Mouse (Mus musculus) neural tube, embryonic 14.5 days (tissue): ENCODE results near the gene Gm266. TPM values are rescaled to one million over a fixed set of nuclear protein-coding genes. Genes with fewer than 3 reads are reported as not detected.

ENCODE experiments used
- ATAC-seq: fragments of 200-750 bp; cut with Nextera tagmentation; 2 replicates; pipeline ENCODE4 v1.8.0; 2017; ENCODE audit warnings: low read depth, mild to moderate bottlenecking, moderate TSS enrichment, moderate library complexity
- H3K27ac ChIP-seq: fragments of 300-500 bp; sonication (generic); 2 replicates; pipeline ENCODE4 v1.5.1; 2014; ENCODE audit warnings: low read depth, mild to moderate bottlenecking, control low read depth, low read length, moderate library complexity, mixed read lengths
- H3K27me3 ChIP-seq: fragments of 300-500 bp; sonication (generic); 2 replicates; pipeline ENCODE4 v1.6.1; 2014; ENCODE audit warnings: low read length; ENCODE audit not compliant: control insufficient read depth, insufficient read depth
- H3K36me3 ChIP-seq: fragments of 300-500 bp; sonication (generic); 2 replicates; pipeline ENCODE4 v1.6.1; 2014; ENCODE audit warnings: low read length, mixed read lengths; ENCODE audit not compliant: control insufficient read depth, insufficient read depth
- H3K4me1 ChIP-seq: fragments of 300-500 bp; sonication (generic); 2 replicates; pipeline ENCODE4 v1.6.1; 2014; ENCODE audit warnings: low read length; ENCODE audit not compliant: control insufficient read depth, insufficient read depth
- H3K4me2 ChIP-seq: fragments of 300-500 bp; sonication (generic); 2 replicates; pipeline ENCODE4 v1.6.1; 2014; ENCODE audit warnings: mild to moderate bottlenecking, low read depth, low read length, control low read depth
- H3K4me3 ChIP-seq: fragments of 300-500 bp; sonication (generic); 2 replicates; pipeline ENCODE4 v1.5.1; 2014; ENCODE audit warnings: low read depth, low read length, control low read depth, mixed read lengths
- H3K9ac ChIP-seq: fragments of 300-500 bp; sonication (generic); replicated peaks from 2 replicates; pipeline ENCODE4 v1.6.1; 2014; ENCODE audit warnings: low read depth, mild to moderate bottlenecking, control low read depth, low read length, mixed read lengths
- H3K9me3 ChIP-seq: fragments of 300-500 bp; sonication (generic); 2 replicates; pipeline ENCODE4 v1.6.1; 2016; ENCODE audit warnings: low read length; ENCODE audit not compliant: control insufficient read depth
- WGBS: fragments of 180-500 bp; shearing (Covaris S2); extraction: QIAGEN DNeasy Blood & Tissue Kit; methylation state at CpG from one replicate; pipeline ENCODE4 v1.1.7; 2014; 5-methylcytosine and 5-hydroxymethylcytosine counted together
- polyA plus RNA-seq: library from polyadenylated mRNA; unstranded; fragments of >200 nt; fragmentation: Nextera tagmentation; extraction: Ambion mirVana; gene quantifications from 2 replicates; pipeline ENCODE4 v1.2.1, GENCODE M21; 2014

The Gm266 gene
- 1.3 and 1.5 TPM in 2 replicates for polyA plus RNA-seq

DNA sequence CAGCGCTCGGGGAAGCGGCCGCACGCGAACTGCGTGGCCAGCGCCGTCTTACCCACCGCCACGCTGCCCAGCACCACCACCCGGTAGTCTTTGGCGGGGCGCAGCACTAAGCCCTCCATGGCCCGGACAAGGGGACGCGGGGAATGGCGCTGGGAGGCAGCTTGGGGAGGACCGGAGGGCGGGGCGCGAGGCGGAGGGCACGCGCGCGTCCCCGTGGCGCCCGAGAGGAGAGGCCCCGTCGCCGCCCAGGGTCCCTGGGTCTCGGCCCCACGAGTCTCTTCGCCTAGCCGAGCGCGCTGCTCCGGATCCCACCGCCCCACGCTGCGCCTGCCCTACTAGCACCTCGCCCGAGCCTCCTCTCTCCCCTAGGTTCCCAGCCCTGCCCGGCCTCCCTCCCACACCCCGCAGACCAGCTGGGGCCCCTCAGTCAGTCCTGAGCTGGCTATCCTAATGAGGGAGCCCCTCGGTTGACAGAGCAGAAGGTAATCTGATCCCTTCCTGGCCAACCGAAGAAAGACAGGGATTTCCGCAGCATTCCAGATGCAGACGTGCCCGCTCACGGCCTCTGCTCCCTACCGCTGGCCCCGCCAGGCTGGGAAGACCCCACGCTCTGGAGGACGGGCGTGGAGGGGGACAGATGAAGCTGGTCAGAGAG, at the start of gene Gm266:
Gene Gm266, minus strand, starts transcription at position 172 of the 655 bp plus-strand sequence.
- no peaks in the 10 kb centered on the region for H3K36me3 ChIP-seq
- no peak within 1 kb of the TSS for H3K27ac ChIP-seq
- H3K27me3 ChIP-seq: peaks cover 33% of the 10 kb centered on the region
- H3K9ac ChIP-seq: no peak within 1 kb of the TSS; the same call in 1 of the 2 replicates
- peak within 1 kb of the TSS; percentile 26 for H3K4me3 ChIP-seq
- WGBS: 0% methylated on average over 42 of the region's 58 CpGs
- H3K9me3 ChIP-seq: no peaks in the 10 kb centered on the region
- peak within 1 kb of the TSS; percentile 50 for H3K4me2 ChIP-seq
- peak; percentile 58; the same call in 1 of the 2 replicates for ATAC-seq
- H3K4me1 ChIP-seq: peaks cover 12% of the 10 kb centered on the region

DNA sequence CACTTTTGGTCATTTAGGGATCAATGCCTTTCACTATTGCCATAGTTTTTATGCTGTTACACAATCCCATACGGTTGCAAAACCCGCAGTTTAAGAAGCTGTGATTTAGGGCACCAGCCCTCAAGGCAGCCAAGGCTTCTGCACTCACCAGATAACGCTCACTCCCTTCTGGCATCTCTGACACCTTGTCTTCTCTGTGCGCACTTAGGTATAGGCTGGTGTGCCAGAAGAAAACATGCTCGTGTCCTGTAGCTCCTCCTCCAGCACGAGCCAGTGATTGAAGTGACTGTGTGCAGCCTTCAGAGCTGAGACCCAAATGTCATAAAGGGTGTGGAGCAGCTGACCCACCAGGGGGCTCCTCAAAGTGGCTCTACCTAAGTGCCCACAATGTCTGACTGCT, 49.7 kb upstream of the Gm266 start:
- Histone ChIP-seq H3K27me3 (no peaks in the 10 kb centered on the region; the same call in 1 of the 2 replicates), H3K27ac (no peak overlapping the region), H3K9me3 (no peaks in the 10 kb centered on the region), H3K36me3 (peaks cover 11% of the 10 kb centered on the region), H3K4me3 (no peak overlapping the region), H3K9ac (no peak overlapping the region), H3K4me1 (peaks cover 16% of the 10 kb centered on the region), H3K4me2 (no peak overlapping the region)
- ATAC-seq: no peak
- WGBS: 60% methylated on average over 6 of the region's 6 CpGs

DNA sequence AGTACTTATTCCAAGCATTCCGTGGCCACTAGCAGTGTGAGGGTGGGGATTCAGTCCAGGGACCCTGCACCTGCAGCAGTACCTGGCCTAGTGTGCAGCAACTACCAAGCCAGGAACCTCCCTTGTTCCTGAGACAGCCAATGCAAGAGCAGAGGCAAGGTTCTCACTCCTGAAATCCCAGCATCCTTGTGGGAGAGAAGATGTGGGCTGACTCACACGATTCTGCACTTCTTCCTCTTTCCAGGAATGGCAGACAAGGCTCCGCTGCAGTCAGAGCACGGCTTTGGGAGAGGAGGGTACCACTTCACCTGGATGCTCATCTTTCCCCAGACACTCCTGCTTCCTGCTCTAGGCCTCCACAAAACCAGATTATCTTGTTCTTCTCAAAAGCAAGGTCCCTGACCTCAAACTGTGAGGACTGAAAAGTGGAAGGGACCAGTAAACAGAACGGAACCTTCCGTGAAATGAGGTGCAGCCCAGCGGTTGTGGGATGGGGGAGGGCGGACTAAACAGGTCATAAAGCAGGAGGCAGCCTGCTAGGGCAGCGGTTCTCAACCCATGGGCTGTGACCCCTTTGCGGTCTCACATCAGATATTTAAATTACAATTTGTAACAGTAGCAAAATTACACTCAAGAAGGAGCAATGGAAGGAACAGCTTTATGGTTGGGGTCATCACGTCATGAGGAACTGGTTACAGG, 47.6 kb upstream of the Gm266 start:
- no peak for ATAC-seq
- H3K4me2 ChIP-seq: no peak overlapping the region
- 53% methylated on average over 11 of the region's 11 CpGs for WGBS
- H3K27ac ChIP-seq: no peak overlapping the region
- H3K9me3 ChIP-seq: no peaks in the 10 kb centered on the region
- no peak overlapping the region for H3K9ac ChIP-seq
- no peak overlapping the region for H3K4me3 ChIP-seq
- H3K27me3 ChIP-seq: no peaks in the 10 kb centered on the region; the same call in 1 of the 2 replicates
- H3K36me3 ChIP-seq: no peaks in the 10 kb centered on the region
- peaks cover 5% of the 10 kb centered on the region; the same call in 1 of the 2 replicates for H3K4me1 ChIP-seq

DNA sequence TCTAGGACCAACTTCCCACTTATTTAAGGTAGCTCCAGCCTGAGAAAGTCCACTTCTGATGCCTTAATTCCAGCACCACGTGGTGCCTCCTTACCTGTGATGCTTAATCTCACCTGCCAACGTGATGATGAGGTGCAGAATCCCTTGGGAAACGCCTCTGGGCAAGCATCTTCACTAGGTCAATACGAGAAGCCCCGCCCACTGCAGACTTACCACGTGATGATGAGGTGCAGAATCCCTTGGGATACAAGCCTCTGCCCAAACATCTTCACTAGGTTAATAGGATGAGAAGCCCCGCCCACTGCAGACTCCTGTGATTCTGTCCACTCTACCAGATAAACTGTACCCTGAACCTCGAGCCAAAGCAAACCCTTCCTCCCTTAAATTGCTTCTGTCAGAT, 43.6 kb upstream of the Gm266 start:
- Histone ChIP-seq H3K36me3 (no peaks in the 10 kb centered on the region), H3K9me3 (no peaks in the 10 kb centered on the region), H3K27ac (no peak overlapping the region), H3K27me3 (no peaks in the 10 kb centered on the region), H3K4me2 (no peak overlapping the region), H3K9ac (no peak overlapping the region), H3K4me3 (no peak overlapping the region), H3K4me1 (no peaks in the 10 kb centered on the region)
- no peak for ATAC-seq
- WGBS: 24% methylated on average over 8 of the region's 8 CpGs

DNA sequence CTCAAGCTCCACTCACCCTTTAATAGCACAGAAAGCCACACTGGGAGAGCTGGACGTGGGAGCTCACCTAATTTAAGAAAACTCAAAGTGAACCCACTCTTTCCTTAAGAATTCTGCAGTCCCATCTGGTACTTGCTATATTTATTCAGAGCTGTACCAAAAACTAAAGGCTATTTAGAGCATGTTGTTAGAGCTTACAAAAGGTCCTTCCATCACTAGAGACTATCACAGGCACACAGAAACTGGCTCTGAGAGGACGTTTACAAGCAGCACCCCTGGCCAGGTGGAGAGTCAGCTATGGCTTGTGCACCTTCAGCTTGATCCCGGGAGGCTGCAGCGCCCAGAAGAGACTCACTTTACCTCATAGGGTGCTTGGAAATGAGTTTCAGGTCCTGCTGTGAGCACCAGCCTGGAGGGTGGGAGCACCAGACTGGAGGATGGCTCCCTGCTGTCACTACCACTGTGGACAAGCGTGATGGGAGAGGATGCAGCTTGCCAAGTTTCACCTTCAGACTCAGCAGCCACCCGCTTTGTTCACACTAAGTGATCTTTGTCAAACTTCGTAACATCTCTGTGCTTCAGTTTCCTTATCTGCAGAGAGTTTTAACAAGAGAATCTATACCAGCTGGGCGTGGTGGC, 42.1 kb upstream of the Gm266 start:
- H3K4me1 ChIP-seq: no peaks in the 10 kb centered on the region
- H3K36me3 ChIP-seq: no peaks in the 10 kb centered on the region
- H3K4me3 ChIP-seq: no peak overlapping the region
- H3K27ac ChIP-seq: no peak overlapping the region
- no peak overlapping the region for H3K9ac ChIP-seq
- no peaks in the 10 kb centered on the region for H3K27me3 ChIP-seq
- H3K9me3 ChIP-seq: no peaks in the 10 kb centered on the region
- WGBS: 70% methylated on average over 8 of the region's 8 CpGs
- H3K4me2 ChIP-seq: no peak overlapping the region
- ATAC-seq: no peak

DNA sequence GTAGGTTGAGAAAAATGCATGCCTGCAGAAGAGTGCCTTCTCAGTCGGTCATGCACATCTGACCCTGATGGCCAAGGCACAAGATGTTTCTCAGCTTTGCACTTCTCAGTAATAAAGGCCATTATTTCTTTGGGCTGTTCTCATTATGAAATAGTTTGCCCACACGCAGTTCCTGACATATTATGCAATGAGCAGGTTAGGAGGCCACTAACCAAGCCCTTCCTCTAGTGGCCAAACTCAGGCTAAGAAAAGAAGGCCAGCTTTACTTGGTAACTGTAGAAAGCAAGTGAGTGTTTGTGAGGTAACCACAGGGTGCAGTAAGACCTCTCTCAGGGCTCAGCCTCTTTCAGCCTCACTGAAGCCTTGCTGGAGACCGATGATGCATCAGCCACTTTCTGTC, 39.3 kb upstream of the Gm266 start:
- ATAC-seq: no peak
- WGBS: 87% methylated on average over 3 of the region's 3 CpGs
- no peak overlapping the region for H3K9ac ChIP-seq

DNA sequence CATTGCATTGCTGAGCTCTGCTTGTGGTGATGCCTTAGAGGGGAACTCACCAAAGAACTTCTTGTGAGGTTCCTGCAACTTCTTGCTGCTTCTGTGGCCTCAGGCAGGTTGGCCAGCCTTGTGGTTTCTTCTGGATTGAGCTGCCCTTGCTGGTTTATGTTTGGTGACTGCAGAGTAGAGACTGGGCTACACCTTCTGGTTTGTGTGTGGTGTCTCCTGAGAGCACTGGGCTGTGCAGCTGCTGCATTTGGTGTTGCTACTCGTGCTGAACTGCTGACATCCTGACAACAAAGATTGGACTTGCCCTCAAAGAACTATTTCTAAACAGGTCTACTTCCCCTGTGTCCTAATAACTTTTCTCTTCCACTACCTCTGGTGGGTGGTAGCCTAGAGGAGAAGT, 38.8 kb upstream of the Gm266 start:
- no peak overlapping the region for H3K4me3 ChIP-seq
- H3K9me3 ChIP-seq: no peaks in the 10 kb centered on the region
- H3K4me1 ChIP-seq: no peaks in the 10 kb centered on the region
- no peaks in the 10 kb centered on the region for H3K36me3 ChIP-seq
- no peak for ATAC-seq
- no peaks in the 10 kb centered on the region for H3K27me3 ChIP-seq
- H3K27ac ChIP-seq: no peak overlapping the region
- no peak overlapping the region for H3K4me2 ChIP-seq
- WGBS: 83% methylated on average over 1 of the region's 1 CpGs
- H3K9ac ChIP-seq: no peak overlapping the region

More for the DNA sequence above, 39.3 kb upstream of the Gm266 start:
- no peaks in the 10 kb centered on the region for H3K9me3 ChIP-seq
- H3K27ac ChIP-seq: no peak overlapping the region
- no peaks in the 10 kb centered on the region for H3K4me1 ChIP-seq
- H3K36me3 ChIP-seq: no peaks in the 10 kb centered on the region
- H3K4me2 ChIP-seq: no peak overlapping the region
- H3K27me3 ChIP-seq: no peaks in the 10 kb centered on the region
- H3K4me3 ChIP-seq: no peak overlapping the region

DNA sequence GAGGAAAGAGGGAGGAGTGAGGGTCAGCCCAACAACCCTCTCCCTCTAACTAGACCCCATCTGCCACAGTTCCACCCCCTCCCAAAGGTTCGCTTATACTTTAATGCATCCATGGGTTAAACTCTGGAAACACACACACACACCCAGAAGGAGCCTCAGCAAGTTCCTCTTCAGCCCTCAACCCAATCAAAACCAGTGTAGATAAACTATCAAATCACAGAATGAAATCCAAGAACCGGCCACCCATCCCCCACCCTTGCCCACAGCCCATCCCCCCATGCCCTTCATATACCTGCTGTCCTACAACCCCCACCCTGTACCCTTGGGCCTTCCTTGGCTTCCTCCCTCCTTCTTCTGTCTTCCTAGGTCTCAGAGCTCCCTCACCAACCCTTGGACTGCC, 35.4 kb upstream of the Gm266 start:
- H3K4me3 ChIP-seq: no peak overlapping the region
- H3K9me3 ChIP-seq: no peaks in the 10 kb centered on the region
- no peak for ATAC-seq
- H3K4me2 ChIP-seq: no peak overlapping the region
- no peaks in the 10 kb centered on the region for H3K27me3 ChIP-seq
- no peak overlapping the region for H3K9ac ChIP-seq
- H3K36me3 ChIP-seq: no peaks in the 10 kb centered on the region
- H3K27ac ChIP-seq: no peak overlapping the region
- no peaks in the 10 kb centered on the region for H3K4me1 ChIP-seq
- 90% methylated on average over 2 of the region's 2 CpGs for WGBS

DNA sequence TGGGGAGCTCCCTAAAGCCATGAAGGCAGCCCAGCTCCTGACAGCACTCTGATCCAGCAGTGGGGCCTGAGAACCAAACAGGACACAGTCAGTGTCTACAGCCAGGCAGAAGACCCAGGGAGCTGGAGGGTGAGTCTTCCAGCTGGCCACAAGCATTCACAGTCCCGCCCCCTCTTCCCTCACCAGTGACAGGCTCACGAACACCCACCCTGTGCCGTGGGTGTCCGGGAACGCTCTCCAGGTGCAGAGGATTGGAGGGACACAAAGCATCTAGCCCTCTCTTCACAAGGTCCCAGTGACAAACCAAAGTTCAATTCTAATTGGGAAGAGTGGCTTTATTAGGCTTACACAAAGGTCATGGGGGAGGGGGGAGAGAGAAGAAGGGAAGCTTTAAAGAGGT, 34.2 kb upstream of the Gm266 start:
- no peak for ATAC-seq
- H3K4me1 ChIP-seq: no peaks in the 10 kb centered on the region
- H3K4me2 ChIP-seq: no peak overlapping the region
- H3K9ac ChIP-seq: no peak overlapping the region
- no peaks in the 10 kb centered on the region for H3K9me3 ChIP-seq
- H3K36me3 ChIP-seq: no peaks in the 10 kb centered on the region
- H3K4me3 ChIP-seq: no peak overlapping the region
- H3K27ac ChIP-seq: no peak overlapping the region
- 75% methylated on average over 5 of the region's 5 CpGs for WGBS
- no peaks in the 10 kb centered on the region for H3K27me3 ChIP-seq
